In genomic region chr19:31210850-31211249, GRCm38 (mm10) we compare ENCODE assay signal across 29 mouse cellular contexts.
A peak's percentile ranks its signal among the peaks of the same experiment; 100 is the strongest.
DNase-seq lines count a peak whose midpoint lies in the region; ATAC-seq and TF ChIP-seq lines count a peak whose summit lies in the region.
"Had no signal": no experiment of that assay in that cellular context is flagged by ENCODE, and none has a peak within 500 bp of the region (broad histone marks: within the 10 kb centered on the region; RNA-seq: fewer than 3 reads in every experiment).

No protein-coding gene starts in this region.

- DNase-seq in spleen, adult 2 months (ENCODE audit: low read depth in 1 of 2, low spot score in 2 of 2): no peak
- no peak for DNase-seq in spleen, postnatal 14 days (ENCODE audit: low spot score in 2 of 2)
- DNase-seq in thymus, postnatal 10 days (ENCODE audit: low spot score in 2 of 2): no peak
- no peak for DNase-seq in yolk sac, embryonic 10.5 days (ENCODE audit: low spot score)
- no peak for DNase-seq in cerebellum, adult 11-12 months
- DNase-seq in adrenal gland, postnatal 14 days: no peak
- DNase-seq: adrenal gland, adult 2 months; adrenal gland, postnatal 36 days; cerebellum, adult 2 months; cerebellum, adult 9-11 months; cerebellum, postnatal 25 days; embryo, embryonic 11 days; gastrocnemius, postnatal 10 days; heart, adult 18-20 months; heart, postnatal 10 days; heart, postnatal 36 days had no signal

- TF ChIP-seq CTCF in spleen, adult 2 months (IDR thresholded peaks at IDR 0.05; ENCODE audit: extremely low read depth, insufficient read depth, insufficient read length, insufficient replicate concordance): no peak

- no peaks in the 10 kb centered on the region for H3K36me3 ChIP-seq in spleen, adult 2 months (ENCODE audit: control insufficient read depth, insufficient read depth, low read length)
- H3K36me3 ChIP-seq: embryonic facial prominence, embryonic 10.5 days; embryonic facial prominence, embryonic 13.5 days; forebrain, embryonic 10.5 days; heart, embryonic 12.5 days; heart, embryonic 15.5 days; hindbrain, embryonic 10.5 days had no signal

- H3K27me3 ChIP-seq in spleen, adult 2 months (ENCODE audit: control insufficient read depth, insufficient read depth, low read length): no peaks in the 10 kb centered on the region
- H3K27me3 ChIP-seq: embryonic facial prominence, embryonic 13.5 days; forebrain, embryonic 13.5 days; heart, embryonic 12.5 days; heart, embryonic 15.5 days had no signal

- peak; percentile 99 for ATAC-seq in granulocyte monocyte progenitor cell, adult 5-6 weeks (replicated peaks; ENCODE audit: poor library complexity, severe bottlenecking)
- ATAC-seq in monocyte, adult 5-6 weeks (replicated peaks; ENCODE audit: insufficient number of reproducible peaks, low FRiP score, low TSS enrichment, poor library complexity, severe bottlenecking): peak; percentile 68; the same call in 1 of the 2 replicates
- ATAC-seq: forebrain, embryonic 13.5 days; forebrain, embryonic 16.5 days; hindbrain, postnatal 0 days had no signal

- H3K27ac ChIP-seq in spleen, adult 2 months (ENCODE audit: insufficient read depth, low read length): peak overlapping the region; percentile 1; the same call in 1 of the 2 replicates
- H3K27ac ChIP-seq: embryonic facial prominence, embryonic 10.5 days; embryonic facial prominence, embryonic 13.5 days; forebrain, embryonic 10.5 days; forebrain, embryonic 13.5 days; heart, embryonic 15.5 days; hindbrain, embryonic 10.5 days; hindbrain, embryonic 14.5 days; hindbrain, postnatal 0 days had no signal

- H3K4me1 ChIP-seq in spleen, adult 2 months (ENCODE audit: control insufficient read depth, insufficient read depth, insufficient read length): peaks cover 5% of the 10 kb centered on the region; the same call in 1 of the 2 replicates
- H3K4me1 ChIP-seq: forebrain, embryonic 10.5 days; forebrain, embryonic 13.5 days; hindbrain, embryonic 10.5 days had no signal

- TF ChIP-seq POLR2A in spleen, adult 2 months (IDR thresholded peaks at IDR 0.05; ENCODE audit: low read depth, low read length): no peak

- WGBS in spleen, adult 2 months: 30% methylated on average over 3 of the region's 3 CpGs

- no peak overlapping the region for H3K4me3 ChIP-seq in spleen, adult 2 months (ENCODE audit: extremely low read depth, insufficient read depth, insufficient read length)
- H3K4me3 ChIP-seq: embryonic facial prominence, embryonic 10.5 days; embryonic facial prominence, embryonic 13.5 days; erythroblast, embryonic 14.5 days; forebrain, embryonic 10.5 days; forebrain, embryonic 13.5 days; heart, embryonic 12.5 days; heart, embryonic 15.5 days; hindbrain, embryonic 10.5 days had no signal
